Mouse (Mus musculus) megakaryocyte, embryonic 14.5 days (primary cell): ENCODE results near the gene Elovl6. TPM values are rescaled to one million over a fixed set of nuclear protein-coding genes. Genes with fewer than 3 reads are reported as not detected.

Experiments used
- H3K27me3 ChIP-seq: replicated peaks from 2 replicates; pipeline ENCODE3; 2012; ENCODE audit warnings: inconsistent platforms
- H3K36me3 ChIP-seq: replicated peaks from 2 replicates; pipeline ENCODE3; 2012; ENCODE audit warnings: low read length, inconsistent platforms, mixed read lengths
- H3K4me1 ChIP-seq: 2 replicates; pipeline ENCODE4 v1.6.1; 2012; ENCODE audit warnings: inconsistent platforms
- H3K4me3 ChIP-seq: replicated peaks from 2 replicates; pipeline ENCODE3; 2012; ENCODE audit warnings: moderate library complexity, mild to moderate bottlenecking, inconsistent platforms
- H3K9me3 ChIP-seq: 2 replicates; pipeline ENCODE4 v1.6.1; 2012; ENCODE audit warnings: inconsistent platforms
- FLI1 ChIP-seq: IDR thresholded peaks from 2 replicates; pipeline ENCODE4 v1.6.1; 2012; ENCODE audit warnings: low read length, inconsistent platforms, mixed read lengths
- GATA1 ChIP-seq: IDR thresholded peaks from 3 replicates; pipeline ENCODE4 v1.6.1; 2012; ENCODE audit warnings: mixed read lengths, low read length, inconsistent platforms, borderline replicate concordance
- polyA plus RNA-seq: library from polyadenylated mRNA; stranded (reverse); fragments of >175 nt; gene quantifications from 2 replicates; pipeline ENCODE4 v1.2.3, GENCODE M21; 2012; ENCODE audit warnings: low replicate concordance; ENCODE audit not compliant: insufficient read depth

The Elovl6 gene
- polyA plus RNA-seq, 1 experiment = 2.1 TPM

DNA sequence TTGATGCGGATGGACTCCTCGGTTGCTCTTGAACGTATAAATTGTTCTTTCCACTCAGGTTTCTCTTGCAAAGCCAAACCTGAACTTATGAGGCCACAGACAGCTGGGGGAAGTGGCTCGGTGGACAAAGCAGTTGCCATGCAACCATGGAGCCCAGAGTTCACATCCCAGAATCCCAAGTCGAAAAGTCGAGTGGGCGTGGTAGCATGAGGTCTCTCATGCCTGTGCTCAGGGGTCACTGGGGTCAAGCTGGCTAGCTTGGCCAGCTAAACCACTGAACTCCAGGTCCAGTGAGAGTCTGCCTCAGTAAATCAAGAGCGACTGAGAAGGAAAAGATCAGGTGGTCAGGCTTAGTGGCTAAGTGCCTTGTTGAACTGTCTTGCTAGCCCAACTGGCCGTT lies 59.1 kb downstream of the Elovl6 start:
- Histone ChIP-seq H3K4me3 (no peak overlapping the region), H3K4me1 (peaks cover 51% of the 10 kb centered on the region), H3K36me3 (peaks cover 59% of the 10 kb centered on the region), H3K27me3 (no peaks in the 10 kb centered on the region), H3K9me3 (no peaks in the 10 kb centered on the region)
- no peak for TF ChIP-seq GATA1
- TF ChIP-seq FLI1 = no peak

- H3K9me3 ChIP-seq = no peaks in the 10 kb centered on the region
- TF ChIP-seq FLI1 (no peak), GATA1 (no peak)
- peaks cover 51% of the 10 kb centered on the region for H3K4me1 ChIP-seq
- no peak overlapping the region for H3K4me3 ChIP-seq
- H3K36me3 ChIP-seq = peaks cover 64% of the 10 kb centered on the region
- H3K27me3 ChIP-seq = no peaks in the 10 kb centered on the region
These were observed 59.6 kb downstream of the Elovl6 start for GRCm38 (mm10) chr3:129591761-129592160.

DNA sequence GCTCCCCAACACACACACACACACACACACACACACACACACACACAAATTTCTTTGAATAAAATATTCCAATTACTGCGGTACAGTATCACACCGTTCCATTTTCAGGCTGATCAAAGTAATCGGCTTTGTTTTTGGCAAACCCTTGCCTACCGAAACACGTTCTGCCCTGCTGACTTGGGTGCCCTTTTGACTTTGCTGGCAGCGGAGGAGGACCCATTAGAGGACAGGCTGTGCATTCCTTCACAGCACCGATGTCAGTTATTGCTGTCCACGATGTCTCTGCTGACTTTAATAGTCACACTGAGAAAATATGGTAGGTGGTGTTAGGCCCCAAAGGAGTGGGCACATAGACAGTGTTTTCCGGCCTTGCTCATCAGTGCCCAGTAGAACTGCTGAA lies 60.8 kb downstream of the Elovl6 start:
- TF ChIP-seq GATA1 = no peak
- TF ChIP-seq FLI1 = no peak
- Histone ChIP-seq H3K27me3 (no peaks in the 10 kb centered on the region), H3K36me3 (peaks cover 66% of the 10 kb centered on the region), H3K4me1 (peaks cover 48% of the 10 kb centered on the region), H3K9me3 (no peaks in the 10 kb centered on the region), H3K4me3 (no peak overlapping the region)

GRCm38 (mm10) chr3:129593735-129594134 lies 61.6 kb downstream of the Elovl6 start:
- H3K4me1 ChIP-seq = peaks cover 45% of the 10 kb centered on the region
- H3K27me3 ChIP-seq = no peaks in the 10 kb centered on the region
- TF ChIP-seq FLI1 (no peak), GATA1 (no peak)
- H3K36me3 ChIP-seq = peaks cover 64% of the 10 kb centered on the region
- no peaks in the 10 kb centered on the region for H3K9me3 ChIP-seq
- no peak overlapping the region for H3K4me3 ChIP-seq

GRCm38 (mm10) chr3:129596098-129596497 lies 63.9 kb downstream of the Elovl6 start:
- TF ChIP-seq FLI1 (no peak), GATA1 (no peak)
- Histone ChIP-seq H3K4me3 (no peak overlapping the region), H3K36me3 (peaks cover 58% of the 10 kb centered on the region), H3K4me1 (peaks cover 39% of the 10 kb centered on the region), H3K27me3 (no peaks in the 10 kb centered on the region), H3K9me3 (no peaks in the 10 kb centered on the region)

- Histone ChIP-seq H3K36me3 (peaks cover 45% of the 10 kb centered on the region), H3K9me3 (no peaks in the 10 kb centered on the region), H3K4me1 (peaks cover 41% of the 10 kb centered on the region), H3K4me3 (peak overlapping the region; percentile 88), H3K27me3 (no peaks in the 10 kb centered on the region)
- TF ChIP-seq FLI1 (no peak), GATA1 (no peak)
These were observed 70.1 kb downstream of the Elovl6 start for GRCm38 (mm10) chr3:129602289-129602688.

DNA sequence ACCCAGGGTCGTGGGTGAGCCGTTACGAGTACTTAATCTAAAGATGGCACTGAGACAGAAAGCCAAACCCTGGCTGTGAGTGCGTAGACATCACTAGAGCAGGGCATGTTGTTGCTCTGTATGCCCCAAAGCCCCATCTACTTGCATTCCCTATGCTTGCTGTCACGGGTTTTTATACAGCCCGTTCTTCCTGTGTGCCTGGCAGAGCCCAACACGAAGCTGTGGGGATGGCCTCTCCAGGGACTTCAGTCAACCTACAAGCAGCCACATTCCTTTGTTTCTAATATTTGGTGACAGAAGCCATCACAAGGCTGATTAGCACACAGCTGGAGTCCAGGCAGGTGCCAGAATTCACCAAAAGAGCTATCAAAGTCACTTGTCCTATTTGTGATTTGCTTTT lies 73.3 kb downstream of the Elovl6 start:
- H3K36me3 ChIP-seq = peaks cover 63% of the 10 kb centered on the region
- peaks cover 48% of the 10 kb centered on the region for H3K4me1 ChIP-seq
- H3K4me3 ChIP-seq = no peak overlapping the region
- H3K27me3 ChIP-seq = no peaks in the 10 kb centered on the region
- H3K9me3 ChIP-seq = no peaks in the 10 kb centered on the region
- TF ChIP-seq FLI1 (no peak), GATA1 (no peak)

DNA sequence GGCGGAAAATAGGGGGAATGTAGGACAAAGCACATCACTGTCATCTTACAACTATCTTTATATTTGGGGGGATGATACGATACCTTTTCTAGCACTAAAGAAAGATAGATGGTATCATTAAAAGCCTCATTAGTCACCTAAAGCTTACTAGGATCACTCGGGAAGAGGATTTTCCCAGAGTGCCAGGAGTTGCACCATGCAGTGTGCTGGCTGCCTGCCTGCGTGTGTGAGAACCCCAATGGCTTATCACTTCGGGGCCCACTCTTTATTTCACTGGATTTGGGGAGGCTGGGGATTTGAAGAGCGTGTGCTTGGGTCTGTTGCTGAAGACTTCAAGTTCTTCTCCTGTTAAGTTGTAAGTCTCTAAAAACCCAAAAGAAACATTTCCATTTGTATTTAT lies 73.8 kb downstream of the Elovl6 start:
- Histone ChIP-seq H3K27me3 (no peaks in the 10 kb centered on the region), H3K4me3 (no peak overlapping the region), H3K36me3 (peaks cover 63% of the 10 kb centered on the region), H3K9me3 (no peaks in the 10 kb centered on the region), H3K4me1 (peaks cover 48% of the 10 kb centered on the region)
- TF ChIP-seq GATA1 = no peak
- TF ChIP-seq FLI1 = no peak

GRCm38 (mm10) chr3:129611626-129612025 lies 79.5 kb downstream of the Elovl6 start:
- Histone ChIP-seq H3K27me3 (no peaks in the 10 kb centered on the region), H3K9me3 (no peaks in the 10 kb centered on the region), H3K4me3 (no peak overlapping the region), H3K4me1 (peaks cover 69% of the 10 kb centered on the region), H3K36me3 (peaks cover 48% of the 10 kb centered on the region)
- TF ChIP-seq GATA1 (no peak), FLI1 (no peak)

GRCm38 (mm10) chr3:129612311-129613097 lies 80.3 kb downstream of the Elovl6 start:
- no peak for TF ChIP-seq FLI1
- no peak for TF ChIP-seq GATA1
- Histone ChIP-seq H3K36me3 (peaks cover 51% of the 10 kb centered on the region), H3K9me3 (no peaks in the 10 kb centered on the region), H3K4me3 (peak overlapping the region; percentile 80), H3K27me3 (no peaks in the 10 kb centered on the region), H3K4me1 (peaks cover 74% of the 10 kb centered on the region)

GRCm38 (mm10) chr3:129613756-129614155 lies 81.6 kb downstream of the Elovl6 start:
- Histone ChIP-seq H3K36me3 (peaks cover 51% of the 10 kb centered on the region), H3K27me3 (no peaks in the 10 kb centered on the region), H3K4me3 (peak overlapping the region; percentile 78), H3K4me1 (peaks cover 68% of the 10 kb centered on the region), H3K9me3 (no peaks in the 10 kb centered on the region)
- TF ChIP-seq GATA1 = no peak
- no peak for TF ChIP-seq FLI1
